Mouse (Mus musculus) midbrain, embryonic 14.5 days (tissue): ENCODE results near the gene Mterf1a. TPM values are rescaled to one million over a fixed set of nuclear protein-coding genes. Genes with fewer than 3 reads are reported as not detected.
"Not testable (repeated sequence)": the region's sequence is repeated elsewhere in the genome, so short reads cannot be mapped to it uniquely, and the experiment has no call there.

Experiments
- ATAC-seq: fragments of 200-750 bp; cut with Nextera tagmentation; 2 replicates; pipeline ENCODE4 v1.8.0; 2017; ENCODE audit warnings: moderate number of reproducible peaks, moderate library complexity; ENCODE audit not compliant: low FRiP score, low TSS enrichment
- DNase-seq: peaks from one replicate; pipeline ENCODE4 v3.0.0-alpha.2; 2015
- H3K27ac ChIP-seq: fragments of 300-500 bp; sonication (generic); replicated peaks from 2 replicates; pipeline ENCODE4 v1.5.1; 2014; ENCODE audit warnings: mild to moderate bottlenecking, low read depth, low read length, moderate library complexity
- H3K27me3 ChIP-seq: fragments of 300-500 bp; sonication (generic); 2 replicates; pipeline ENCODE4 v1.6.1; 2014; ENCODE audit warnings: low read length, control low read depth, mixed read lengths; ENCODE audit not compliant: control insufficient read depth, insufficient read depth
- H3K36me3 ChIP-seq: fragments of 300-500 bp; sonication (generic); 2 replicates; pipeline ENCODE4 v1.6.1; 2014; ENCODE audit warnings: low read length, control low read depth; ENCODE audit not compliant: control insufficient read depth, insufficient read depth
- H3K4me1 ChIP-seq: fragments of 300-500 bp; sonication (generic); 2 replicates; pipeline ENCODE4 v1.6.1; 2014; ENCODE audit warnings: mild to moderate bottlenecking, antibody characterized with exemption, low read length, control low read depth; ENCODE audit not compliant: control insufficient read depth, insufficient read depth
- H3K4me2 ChIP-seq: fragments of 300-500 bp; sonication (generic); 2 replicates; pipeline ENCODE4 v1.6.1; 2014; ENCODE audit warnings: mild to moderate bottlenecking, low read length, moderate library complexity
- H3K4me3 ChIP-seq: fragments of 300-500 bp; sonication (generic); replicated peaks from 2 replicates; pipeline ENCODE4 v1.5.1; 2014; ENCODE audit warnings: low read depth, low read length
- H3K9ac ChIP-seq: fragments of 300-500 bp; sonication (generic); replicated peaks from 2 replicates; pipeline ENCODE4 v1.6.1; 2014; ENCODE audit warnings: mild to moderate bottlenecking, low read length, moderate library complexity
- H3K9me3 ChIP-seq: fragments of 300-500 bp; sonication (generic); 2 replicates; pipeline ENCODE4 v1.6.1; 2016; ENCODE audit warnings: low read length, control low read depth, mixed read lengths; ENCODE audit not compliant: control insufficient read depth
- WGBS: fragments of 180-500 bp; shearing (Covaris S2); extraction: QIAGEN DNeasy Blood & Tissue Kit; methylation state at CpG from one replicate; pipeline ENCODE4 v1.1.7; 2014; 5-methylcytosine and 5-hydroxymethylcytosine counted together
- polyA plus RNA-seq: library from polyadenylated mRNA; unstranded; fragments of >200 nt; fragmentation: Nextera tagmentation; extraction: Ambion mirVana; gene quantifications from 2 replicates; pipeline ENCODE4 v1.2.1, GENCODE M21; 2014

The Mterf1a gene
- 6.8 and 7.0 TPM in 2 replicates for polyA plus RNA-seq

DNA sequence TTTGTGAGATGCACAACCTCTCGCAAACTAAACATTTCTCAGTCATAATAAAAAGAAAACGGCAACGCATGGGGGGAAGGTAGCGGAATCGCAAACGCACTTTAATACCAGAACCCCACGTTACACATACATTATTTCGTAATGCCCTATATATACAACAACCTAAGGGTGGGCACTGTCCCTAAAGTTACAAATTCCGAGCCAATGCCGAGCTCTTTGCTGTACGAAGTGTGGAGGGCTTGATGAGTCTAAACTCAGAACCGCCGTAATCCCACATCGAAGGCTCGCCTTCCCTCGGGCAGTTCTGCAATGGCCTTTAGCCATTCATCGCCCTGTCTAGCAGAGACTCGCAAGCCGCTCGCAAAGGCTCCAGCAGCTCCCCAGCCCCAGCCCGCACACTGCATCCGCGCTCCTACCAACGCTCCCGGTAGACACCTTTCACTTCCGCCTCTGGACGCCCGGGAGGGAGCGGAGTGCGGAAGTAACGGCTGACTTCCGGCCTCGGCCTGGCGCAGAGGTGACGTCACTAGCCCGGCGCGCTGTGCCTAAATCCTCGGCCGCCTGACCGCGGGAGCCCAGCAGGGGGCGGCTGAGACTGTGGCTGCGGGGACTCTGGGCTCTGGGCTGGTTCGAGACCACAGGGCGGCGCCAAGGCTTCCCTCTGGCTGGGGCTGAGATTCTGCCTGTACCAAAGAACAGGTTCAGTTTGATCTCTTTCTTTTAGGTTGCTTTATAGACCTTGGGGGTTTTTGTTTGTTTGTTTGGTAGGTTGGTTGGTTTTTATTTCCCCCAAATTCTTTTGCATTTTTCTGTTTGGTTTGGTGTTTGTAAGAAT is at the start of gene Mterf1a:
Gene Mterf1a, minus strand, starts transcription at position 475 of the 835 bp plus-strand sequence.
- DNase-seq, result peak; percentile 28
- H3K4me3 ChIP-seq, result peak within 1 kb of the TSS; percentile 40
- peak; percentile 100 for ATAC-seq
- H3K9me3 ChIP-seq, H3K36me3 ChIP-seq, H3K4me1 ChIP-seq, H3K27ac ChIP-seq, H3K27me3 ChIP-seq: not testable (repeated sequence)
- WGBS, result 4% methylated on average over 7 of the region's 47 CpGs
- peak within 1 kb of the TSS; percentile 50 for H3K9ac ChIP-seq
- peak within 1 kb of the TSS; percentile 60 for H3K4me2 ChIP-seq

DNA sequence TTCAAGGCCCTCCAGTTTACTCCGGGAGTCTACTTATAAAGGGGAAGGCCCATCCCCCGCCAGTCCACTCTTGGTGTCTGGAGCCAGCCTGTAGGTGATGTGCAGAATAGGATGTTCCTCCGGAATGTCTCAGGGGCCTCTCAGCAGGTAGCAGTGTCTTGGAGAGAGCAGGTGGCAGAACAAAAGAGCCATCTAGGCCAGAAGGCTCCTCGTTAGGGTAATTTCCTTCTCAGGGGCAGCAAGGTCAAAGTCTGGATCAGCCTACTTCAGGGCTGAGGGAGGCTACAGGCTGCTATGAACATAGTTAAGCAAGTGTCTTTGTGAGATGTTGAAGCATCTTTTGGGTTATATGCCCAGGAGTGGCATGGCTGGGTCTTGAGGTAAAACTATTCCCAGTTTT is 49.4 kb upstream of the Mterf1a start:
- not testable (repeated sequence) for ATAC-seq, H3K36me3 ChIP-seq, H3K9me3 ChIP-seq, H3K4me1 ChIP-seq, H3K4me2 ChIP-seq, H3K27ac ChIP-seq, H3K27me3 ChIP-seq, DNase-seq, H3K4me3 ChIP-seq, H3K9ac ChIP-seq
- WGBS, result 62% methylated on average over 4 of the region's 4 CpGs

GRCm38 (mm10) chr5:3941240-3941639 is 47.5 kb upstream of the Mterf1a start:
- no peak overlapping the region for H3K9ac ChIP-seq
- DNase-seq (no peak), ATAC-seq (no peak)
- H3K9me3 ChIP-seq, result no peaks in the 10 kb centered on the region
- no peaks in the 10 kb centered on the region for H3K27me3 ChIP-seq
- H3K4me3 ChIP-seq, result no peak overlapping the region
- 94% methylated on average over 2 of the region's 2 CpGs for WGBS
- H3K4me2 ChIP-seq, result no peak overlapping the region
- peaks cover 4% of the 10 kb centered on the region; the same call in 1 of the 2 replicates for H3K4me1 ChIP-seq
- H3K27ac ChIP-seq, result no peak overlapping the region
- H3K36me3 ChIP-seq, result 0 out of 2 replicates have a peak, but pooled peaks cover 3% of the 10 kb centered on the region

DNA sequence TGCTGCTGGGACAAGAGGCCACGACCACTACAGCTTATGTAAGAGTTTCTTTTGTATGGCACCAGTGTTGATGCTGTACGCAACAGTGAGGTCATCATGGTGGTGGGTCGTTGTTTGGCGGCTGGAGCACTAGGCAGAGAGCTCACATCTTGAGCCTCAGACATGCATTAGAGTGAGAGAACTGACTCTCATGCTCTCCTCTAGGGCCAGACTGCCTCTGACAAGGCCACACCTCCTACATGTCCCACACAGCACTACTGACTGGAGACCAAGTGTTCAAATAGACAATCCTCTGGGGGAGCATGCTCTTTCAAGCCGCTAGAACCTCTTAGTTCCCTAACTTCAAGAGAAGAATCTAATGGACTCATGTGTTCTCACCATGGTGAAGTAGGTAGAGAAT is 45.6 kb upstream of the Mterf1a start:
- ATAC-seq (no peak), DNase-seq (no peak)
- Histone ChIP-seq H3K4me1 (peaks cover 4% of the 10 kb centered on the region; the same call in 1 of the 2 replicates), H3K4me3 (no peak overlapping the region), H3K4me2 (no peak overlapping the region), H3K27ac (no peak overlapping the region), H3K27me3 (no peaks in the 10 kb centered on the region), H3K9ac (no peak overlapping the region), H3K36me3 (0 out of 2 replicates have a peak, but pooled peaks cover 3% of the 10 kb centered on the region), H3K9me3 (no peaks in the 10 kb centered on the region)
- WGBS, result 95% methylated on average over 5 of the region's 5 CpGs

DNA sequence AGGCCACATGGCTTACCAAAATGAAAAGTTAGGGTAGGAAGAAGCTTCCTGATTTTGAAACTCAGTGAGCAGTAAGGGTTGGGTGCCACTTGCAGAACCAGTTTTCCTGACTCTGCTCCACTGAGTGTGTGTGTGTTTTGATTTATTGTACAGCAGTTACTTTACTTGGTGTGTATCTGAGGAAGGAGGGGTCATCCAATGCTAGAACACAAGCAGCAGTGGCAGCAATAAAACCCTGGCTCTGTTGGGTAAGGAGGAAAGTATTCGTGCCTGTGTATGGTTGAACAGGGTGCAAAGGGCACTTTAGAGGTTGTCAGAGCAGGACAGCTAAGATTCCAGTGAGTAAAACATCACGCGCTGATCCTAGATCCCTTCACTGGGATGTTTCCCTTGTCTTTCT is 45.2 kb upstream of the Mterf1a start:
- H3K27ac ChIP-seq, result no peak overlapping the region
- 0 out of 2 replicates have a peak, but pooled peaks cover 3% of the 10 kb centered on the region for H3K36me3 ChIP-seq
- over 99% methylated on average over 3 of the region's 3 CpGs for WGBS
- H3K4me3 ChIP-seq, result no peak overlapping the region
- no peak overlapping the region for H3K9ac ChIP-seq
- H3K9me3 ChIP-seq, result no peaks in the 10 kb centered on the region
- ATAC-seq, result no peak
- no peaks in the 10 kb centered on the region for H3K27me3 ChIP-seq
- DNase-seq, result no peak
- peaks cover 4% of the 10 kb centered on the region; the same call in 1 of the 2 replicates for H3K4me1 ChIP-seq
- no peak overlapping the region for H3K4me2 ChIP-seq

- Histone ChIP-seq H3K4me3 (no peak overlapping the region), H3K27me3 (no peaks in the 10 kb centered on the region), H3K4me2 (no peak overlapping the region), H3K9ac (no peak overlapping the region), H3K36me3 (0 out of 2 replicates have a peak, but pooled peaks cover 3% of the 10 kb centered on the region), H3K27ac (no peak overlapping the region), H3K9me3 (no peaks in the 10 kb centered on the region), H3K4me1 (peaks cover 14% of the 10 kb centered on the region; the same call in 1 of the 2 replicates)
- ATAC-seq (no peak), DNase-seq (no peak)
- WGBS, result 94% methylated on average over 8 of the region's 8 CpGs
Observed at GRCm38 (mm10) chr5:3935778-3936554, 42.2 kb upstream of the Mterf1a start.

DNA sequence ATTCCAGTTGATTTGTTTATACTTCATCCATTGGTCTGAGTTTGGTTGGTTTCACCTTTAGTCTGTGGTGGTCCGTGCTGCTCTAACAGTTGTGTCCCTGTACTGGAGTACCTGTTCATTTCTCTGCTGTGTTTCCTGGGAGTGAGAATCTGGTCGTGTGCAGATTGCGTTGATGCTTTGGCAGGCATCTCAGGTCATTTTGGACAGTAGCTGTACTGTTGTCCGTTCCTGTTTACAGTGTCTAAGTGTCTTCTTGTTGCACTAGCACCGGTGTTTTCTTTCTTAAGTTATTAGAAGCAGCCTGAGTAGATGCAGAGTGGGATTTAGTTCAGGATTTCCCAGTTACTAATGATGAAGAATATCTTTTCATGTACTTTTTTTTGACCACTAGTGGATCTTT is 41.5 kb upstream of the Mterf1a start:
- Histone ChIP-seq H3K27me3 (no peaks in the 10 kb centered on the region), H3K4me1 (peaks cover 20% of the 10 kb centered on the region), H3K4me3 (no peak overlapping the region), H3K9me3 (no peaks in the 10 kb centered on the region), H3K9ac (no peak overlapping the region), H3K36me3 (0 out of 2 replicates have a peak, but pooled peaks cover 3% of the 10 kb centered on the region), H3K4me2 (no peak overlapping the region), H3K27ac (no peak overlapping the region)
- WGBS, result 95% methylated on average over 5 of the region's 5 CpGs
- no peak for ATAC-seq
- no peak for DNase-seq

- ATAC-seq (no peak), DNase-seq (no peak)
- Histone ChIP-seq H3K9ac (no peak overlapping the region), H3K9me3 (no peaks in the 10 kb centered on the region), H3K4me2 (no peak overlapping the region), H3K27me3 (no peaks in the 10 kb centered on the region), H3K4me1 (peaks cover 23% of the 10 kb centered on the region), H3K4me3 (no peak overlapping the region), H3K27ac (no peak overlapping the region), H3K36me3 (0 out of 2 replicates have a peak, but pooled peaks cover 2% of the 10 kb centered on the region)
- 92% methylated on average over 3 of the region's 3 CpGs for WGBS
Observed at GRCm38 (mm10) chr5:3933551-3933950, 39.8 kb upstream of the Mterf1a start.
